Mouse (Mus musculus) embryonic facial prominence, embryonic 15.5 days (tissue): Measurements from ENCODE around the gene Dst. TPM values are rescaled to one million over a fixed set of nuclear protein-coding genes. Genes with fewer than 3 reads are reported as not detected.

Experiments
- ATAC-seq: fragments of 200-750 bp; cut with Nextera tagmentation; 2 replicates; pipeline ENCODE4 v1.8.0; 2017; ENCODE audit warnings: low read depth, moderate TSS enrichment; ENCODE audit not compliant: insufficient number of reproducible peaks, low FRiP score, low TSS enrichment
- H3K27ac ChIP-seq: fragments of 300-500 bp; sonication (generic); replicated peaks from 2 replicates; pipeline ENCODE4 v1.5.1; 2015; ENCODE audit warnings: mild to moderate bottlenecking, inconsistent platforms
- H3K27me3 ChIP-seq: fragments of 300-500 bp; sonication (generic); 2 replicates; pipeline ENCODE4 v1.6.1; 2015; ENCODE audit warnings: inconsistent platforms
- H3K36me3 ChIP-seq: fragments of 300-500 bp; sonication (generic); 2 replicates; pipeline ENCODE4 v1.6.1; 2015; ENCODE audit warnings: mild to moderate bottlenecking, inconsistent platforms
- H3K4me1 ChIP-seq: fragments of 300-500 bp; sonication (generic); 2 replicates; pipeline ENCODE4 v1.6.1; 2015; ENCODE audit warnings: inconsistent platforms
- H3K4me2 ChIP-seq: fragments of 300-500 bp; sonication (generic); replicated peaks from 2 replicates; pipeline ENCODE4 v1.6.1; 2015; ENCODE audit warnings: mild to moderate bottlenecking, inconsistent platforms
- H3K4me3 ChIP-seq: fragments of 300-500 bp; sonication (generic); replicated peaks from 2 replicates; pipeline ENCODE4 v1.5.1; 2015; ENCODE audit warnings: mild to moderate bottlenecking, inconsistent platforms
- H3K9ac ChIP-seq: fragments of 300-500 bp; sonication (generic); 2 replicates; pipeline ENCODE4 v1.6.1; 2015; ENCODE audit warnings: inconsistent platforms
- H3K9me3 ChIP-seq: fragments of 300-500 bp; sonication (generic); replicated peaks from 2 replicates; pipeline ENCODE4 v1.6.1; 2016; ENCODE audit warnings: inconsistent platforms
- WGBS: fragments of 180-500 bp; shearing (Covaris S2); methylation state at CpG from one replicate; pipeline ENCODE4 v1.1.7; 2015; 5-methylcytosine and 5-hydroxymethylcytosine counted together
- polyA plus RNA-seq: library from polyadenylated mRNA; unstranded; fragments of >200 nt; fragmentation: Nextera tagmentation; extraction: Ambion mirVana; gene quantifications from 2 replicates; pipeline ENCODE4 v1.2.1, GENCODE M21; 2015

Gene Dst
- polyA plus RNA-seq, 1 experiment from 2014 or later = 22.8 TPM

GRCm38 (mm10) chr1:33931791-33932190, 23.8 kb downstream of the Dst start:
- ATAC-seq = no peak
- Histone ChIP-seq H3K27ac (no peak overlapping the region), H3K27me3 (no peaks in the 10 kb centered on the region), H3K9me3 (no peaks in the 10 kb centered on the region), H3K36me3 (no peaks in the 10 kb centered on the region), H3K4me3 (no peak overlapping the region), H3K9ac (no peak overlapping the region), H3K4me2 (no peak overlapping the region), H3K4me1 (no peaks in the 10 kb centered on the region)
- 83% methylated on average over 8 of the region's 8 CpGs for WGBS

GRCm38 (mm10) chr1:33932196-33932595, 24.2 kb downstream of the Dst start:
- 91% methylated on average over 3 of the region's 3 CpGs for WGBS
- ATAC-seq = no peak

DNA sequence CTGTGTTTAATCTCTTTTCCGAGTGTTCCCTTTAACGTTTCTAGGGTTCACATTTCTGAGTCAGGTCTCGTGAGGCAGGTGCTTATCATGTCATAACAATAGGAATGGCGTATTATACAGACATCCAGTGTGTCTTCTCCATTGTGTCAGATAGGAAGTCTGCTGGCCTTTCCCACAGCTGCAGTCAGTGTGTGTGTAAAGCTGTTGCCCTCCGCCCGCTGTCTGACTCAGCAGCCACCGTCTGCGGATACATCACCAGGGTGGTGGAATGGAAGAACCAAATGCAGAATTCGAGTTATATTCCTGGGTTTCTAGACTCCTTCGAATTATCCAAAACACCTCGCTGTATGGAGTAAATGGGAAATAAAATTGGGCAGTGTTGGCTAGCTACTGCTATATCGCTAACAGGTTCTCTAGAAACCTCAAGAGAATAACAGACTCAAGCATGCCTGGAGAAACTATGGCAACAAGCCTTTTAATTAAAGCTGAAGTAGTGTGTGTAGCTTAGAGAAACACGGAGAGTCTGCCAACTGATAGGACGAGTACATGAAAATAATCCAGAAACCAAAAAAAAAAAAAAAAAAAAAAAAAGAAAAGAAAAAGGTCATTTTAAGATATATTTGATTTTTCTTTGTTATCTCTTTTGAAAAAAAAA, 24.9 kb downstream of the Dst start:
- no peak for ATAC-seq
- 80% methylated on average over 14 of the region's 14 CpGs for WGBS
- H3K4me3 ChIP-seq = no peak overlapping the region

More at GRCm38 (mm10) chr1:33932196-33932595, 24.2 kb downstream of the Dst start:
- Histone ChIP-seq H3K36me3 (no peaks in the 10 kb centered on the region), H3K4me1 (no peaks in the 10 kb centered on the region), H3K4me2 (no peak overlapping the region), H3K27ac (no peak overlapping the region), H3K4me3 (no peak overlapping the region), H3K27me3 (no peaks in the 10 kb centered on the region), H3K9me3 (no peaks in the 10 kb centered on the region), H3K9ac (no peak overlapping the region)

DNA sequence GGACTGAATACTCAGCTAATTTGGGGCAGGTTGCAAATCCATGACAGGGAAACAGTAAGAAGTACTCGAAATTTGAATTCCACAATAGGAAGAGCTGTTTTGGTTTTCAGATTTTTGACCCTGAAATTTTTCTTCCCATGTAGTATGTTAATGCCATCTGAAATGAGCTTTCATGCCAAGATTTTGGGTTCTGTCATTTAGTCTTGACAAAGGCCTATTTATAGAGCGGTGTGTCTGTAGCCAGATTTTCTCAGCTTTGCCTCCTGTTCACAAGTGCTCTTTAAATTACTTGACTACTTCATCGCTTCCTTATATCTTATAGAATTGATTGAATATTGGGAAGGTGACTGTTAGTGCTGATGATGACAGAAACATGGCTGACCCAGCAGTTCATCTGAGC, 27.9 kb downstream of the Dst start:
- no peak overlapping the region for H3K27ac ChIP-seq
- no peaks in the 10 kb centered on the region for H3K36me3 ChIP-seq
- no peak overlapping the region for H3K4me2 ChIP-seq
- H3K27me3 ChIP-seq = no peaks in the 10 kb centered on the region
- H3K4me3 ChIP-seq = no peak overlapping the region
- H3K9me3 ChIP-seq = no peaks in the 10 kb centered on the region
- ATAC-seq = no peak
- H3K4me1 ChIP-seq = no peaks in the 10 kb centered on the region
- H3K9ac ChIP-seq = no peak overlapping the region
- 77% methylated on average over 3 of the region's 3 CpGs for WGBS

More for the DNA sequence above, 24.9 kb downstream of the Dst start:
- Histone ChIP-seq H3K36me3 (no peaks in the 10 kb centered on the region), H3K4me1 (no peaks in the 10 kb centered on the region), H3K4me2 (no peak overlapping the region), H3K9ac (no peak overlapping the region), H3K27ac (no peak overlapping the region), H3K9me3 (no peaks in the 10 kb centered on the region), H3K27me3 (no peaks in the 10 kb centered on the region)

- Histone ChIP-seq H3K9me3 (no peaks in the 10 kb centered on the region), H3K4me2 (no peak overlapping the region), H3K4me1 (0 out of 2 replicates have a peak, but pooled peaks cover under 1% of the 10 kb centered on the region), H3K9ac (no peak overlapping the region), H3K27ac (no peak overlapping the region), H3K27me3 (no peaks in the 10 kb centered on the region), H3K4me3 (no peak overlapping the region), H3K36me3 (no peaks in the 10 kb centered on the region)
- 90% methylated on average over 5 of the region's 5 CpGs for WGBS
- no peak for ATAC-seq
Measured at GRCm38 (mm10) chr1:33939828-33940227, 31.8 kb downstream of the Dst start.

GRCm38 (mm10) chr1:33940364-33940928, 32.4 kb downstream of the Dst start:
- no peak overlapping the region for H3K4me3 ChIP-seq

GRCm38 (mm10) chr1:33942638-33943037, 34.6 kb downstream of the Dst start:
- H3K4me2 ChIP-seq = no peak overlapping the region
- H3K36me3 ChIP-seq = no peaks in the 10 kb centered on the region
- no peak for ATAC-seq
- H3K27ac ChIP-seq = no peak overlapping the region
- H3K4me3 ChIP-seq = no peak overlapping the region
- H3K27me3 ChIP-seq = no peaks in the 10 kb centered on the region
- 0 out of 2 replicates have a peak, but pooled peaks cover 4% of the 10 kb centered on the region for H3K4me1 ChIP-seq
- H3K9me3 ChIP-seq = no peaks in the 10 kb centered on the region
- no peak overlapping the region for H3K9ac ChIP-seq
- WGBS = 93% methylated on average over 8 of the region's 8 CpGs

More at GRCm38 (mm10) chr1:33940364-33940928, 32.4 kb downstream of the Dst start:
- Histone ChIP-seq H3K4me2 (no peak overlapping the region), H3K4me1 (0 out of 2 replicates have a peak, but pooled peaks cover 3% of the 10 kb centered on the region), H3K27ac (no peak overlapping the region), H3K27me3 (no peaks in the 10 kb centered on the region), H3K9me3 (no peaks in the 10 kb centered on the region), H3K36me3 (no peaks in the 10 kb centered on the region), H3K9ac (no peak overlapping the region)
- WGBS = 76% methylated on average over 11 of the region's 11 CpGs
- no peak for ATAC-seq

DNA sequence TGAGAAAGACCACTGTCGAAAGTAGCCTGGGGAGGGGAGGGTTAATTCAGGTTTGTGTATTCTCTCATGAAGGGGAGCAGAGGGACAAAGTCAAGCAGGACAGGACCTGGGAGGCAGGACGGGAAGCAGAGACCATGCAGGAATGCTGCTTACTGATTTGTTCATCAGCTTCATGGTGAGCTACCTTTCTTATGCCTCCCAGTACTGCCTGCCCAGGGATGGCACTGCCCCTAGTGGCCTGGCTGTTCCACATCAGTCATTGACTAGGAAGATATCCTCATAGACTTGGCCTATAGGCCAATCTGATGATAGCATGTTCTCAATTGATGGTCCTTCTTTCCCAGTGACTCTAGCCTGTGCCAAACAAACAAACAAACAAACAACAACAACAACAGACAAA, 35.9 kb downstream of the Dst start:
- H3K4me1 ChIP-seq = 0 out of 2 replicates have a peak, but pooled peaks cover 6% of the 10 kb centered on the region
- H3K27ac ChIP-seq = no peak overlapping the region
- H3K9me3 ChIP-seq = no peaks in the 10 kb centered on the region
- H3K27me3 ChIP-seq = no peaks in the 10 kb centered on the region
- ATAC-seq = no peak
- H3K4me2 ChIP-seq = no peak overlapping the region
- no peak overlapping the region for H3K9ac ChIP-seq
- H3K4me3 ChIP-seq = no peak overlapping the region
- no peaks in the 10 kb centered on the region for H3K36me3 ChIP-seq
- 85% methylated on average over 2 of the region's 2 CpGs for WGBS

GRCm38 (mm10) chr1:33944977-33945750, 37.1 kb downstream of the Dst start:
- WGBS = 69% methylated on average over 17 of the region's 17 CpGs

GRCm38 (mm10) chr1:33945756-33946155, 37.7 kb downstream of the Dst start:
- H3K27ac ChIP-seq = no peak overlapping the region
- H3K4me2 ChIP-seq = no peak overlapping the region
- no peak overlapping the region for H3K4me3 ChIP-seq
- no peaks in the 10 kb centered on the region for H3K9me3 ChIP-seq
- H3K27me3 ChIP-seq = no peaks in the 10 kb centered on the region
- 0 out of 2 replicates have a peak, but pooled peaks cover 6% of the 10 kb centered on the region for H3K4me1 ChIP-seq
- no peaks in the 10 kb centered on the region for H3K36me3 ChIP-seq
- 91% methylated on average over 6 of the region's 6 CpGs for WGBS
- ATAC-seq = no peak
- H3K9ac ChIP-seq = no peak overlapping the region

More at GRCm38 (mm10) chr1:33944977-33945750, 37.1 kb downstream of the Dst start:
- Histone ChIP-seq H3K27ac (no peak overlapping the region), H3K9ac (no peak overlapping the region), H3K9me3 (no peaks in the 10 kb centered on the region), H3K36me3 (no peaks in the 10 kb centered on the region), H3K4me1 (0 out of 2 replicates have a peak, but pooled peaks cover 6% of the 10 kb centered on the region), H3K4me2 (no peak overlapping the region), H3K4me3 (no peak overlapping the region), H3K27me3 (no peaks in the 10 kb centered on the region)
- peak; percentile 70; the same call in 1 of the 2 replicates for ATAC-seq
